Mouse (Mus musculus): ENCODE measurements around the gene Spdl1.

The Spdl1 gene

DNA sequence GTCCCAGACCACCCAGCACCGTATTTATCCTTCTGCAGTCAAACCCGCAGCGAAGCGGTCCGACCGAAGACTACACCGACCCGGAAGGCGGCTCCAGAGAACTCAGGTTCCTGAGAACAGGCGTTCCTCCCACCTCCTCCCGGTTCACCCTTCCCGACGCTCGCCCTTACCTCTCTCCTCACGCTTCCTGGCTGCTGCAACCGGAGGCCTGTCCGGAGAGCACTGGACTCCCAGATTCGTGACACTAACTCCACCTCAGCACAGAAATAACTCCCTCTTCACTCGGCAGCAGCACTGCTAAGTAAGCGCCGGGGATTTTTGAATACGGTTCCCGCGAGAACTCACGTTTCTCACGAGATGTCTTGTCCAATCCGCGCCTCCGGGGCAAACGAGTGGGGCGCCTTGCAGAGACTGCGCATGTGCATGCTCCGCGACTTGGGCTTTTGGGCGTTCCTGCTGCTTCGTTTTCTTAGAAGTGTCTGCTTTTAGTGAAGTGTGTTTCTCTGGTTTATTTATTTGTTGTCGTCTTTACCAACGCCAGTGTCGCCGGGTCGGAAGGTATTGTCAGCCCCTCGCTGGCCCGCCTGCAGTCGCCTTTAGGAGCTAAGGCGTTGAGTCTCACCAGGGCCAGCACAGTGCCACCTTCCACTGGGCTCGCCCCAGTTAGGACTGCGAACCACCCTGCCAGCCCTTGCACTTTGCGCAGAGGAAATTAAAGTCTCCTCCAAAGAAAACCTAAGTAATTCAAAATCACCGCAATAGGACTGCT lies at the start of gene Spdl1:
Gene Spdl1 (minus strand): TSS at position 324 of the 769 bp plus-strand sequence.
- DNase-seq (ENCODE audit: extremely low read depth, low read depth, low spot score): peak; percentile 58

DNA sequence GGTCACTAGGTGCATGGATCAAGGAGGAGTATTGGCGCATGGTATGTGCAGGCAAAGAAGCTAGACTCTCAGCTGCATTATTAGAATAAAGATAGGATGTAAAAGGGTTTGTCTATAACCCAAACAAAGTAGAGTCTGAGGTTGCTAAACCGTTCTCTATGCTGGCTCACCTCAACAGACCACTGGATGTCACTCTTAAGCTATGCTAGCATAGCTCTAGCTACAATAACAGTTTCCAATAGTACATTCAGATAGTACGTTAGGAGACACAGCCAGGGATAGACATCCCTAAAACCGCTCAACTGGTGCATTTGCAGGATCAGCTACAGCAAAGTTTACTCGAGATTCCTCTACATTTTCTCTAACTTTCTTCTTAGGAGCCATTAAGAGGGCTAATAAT lies 48.1 kb upstream of the Spdl1 start:
- no peak for DNase-seq (ENCODE audit: extremely low read depth, low read depth, low spot score)

GRCm38 (mm10) chr11:34879678-34880077 lies 46.2 kb upstream of the Spdl1 start:
- no peak for DNase-seq (ENCODE audit: extremely low read depth, low read depth, low spot score)

- no peak for DNase-seq (ENCODE audit: extremely low read depth, low read depth, low spot score)
Observed at GRCm38 (mm10) chr11:34873861-34874260, 40.4 kb upstream of the Spdl1 start.

- DNase-seq (ENCODE audit: extremely low read depth, low read depth, low spot score): no peak
Observed at GRCm38 (mm10) chr11:34872432-34872831, 39.0 kb upstream of the Spdl1 start.

GRCm38 (mm10) chr11:34871991-34872390 lies 38.5 kb upstream of the Spdl1 start:
- DNase-seq (ENCODE audit: extremely low read depth, low read depth, low spot score): no peak

DNA sequence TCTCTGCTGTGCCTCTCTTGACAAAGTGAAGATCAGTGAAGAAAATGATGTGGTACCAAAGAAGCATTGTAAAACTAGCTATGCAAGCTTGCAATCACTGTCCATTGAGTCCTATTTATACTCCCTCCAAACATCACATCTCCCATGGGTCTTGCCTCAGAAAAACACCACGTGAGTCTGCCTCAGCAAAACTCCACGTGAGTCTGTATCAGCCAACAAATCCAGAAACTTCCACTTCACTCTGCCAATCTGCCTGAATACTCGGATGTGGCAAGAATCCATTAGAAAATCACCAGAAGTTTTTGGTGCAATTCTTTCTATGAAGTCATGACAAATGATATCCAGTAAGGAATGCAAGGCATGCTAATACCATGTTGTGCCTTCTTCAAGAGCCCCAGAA lies 38.0 kb upstream of the Spdl1 start:
- DNase-seq (ENCODE audit: extremely low read depth, low read depth, low spot score): no peak

DNA sequence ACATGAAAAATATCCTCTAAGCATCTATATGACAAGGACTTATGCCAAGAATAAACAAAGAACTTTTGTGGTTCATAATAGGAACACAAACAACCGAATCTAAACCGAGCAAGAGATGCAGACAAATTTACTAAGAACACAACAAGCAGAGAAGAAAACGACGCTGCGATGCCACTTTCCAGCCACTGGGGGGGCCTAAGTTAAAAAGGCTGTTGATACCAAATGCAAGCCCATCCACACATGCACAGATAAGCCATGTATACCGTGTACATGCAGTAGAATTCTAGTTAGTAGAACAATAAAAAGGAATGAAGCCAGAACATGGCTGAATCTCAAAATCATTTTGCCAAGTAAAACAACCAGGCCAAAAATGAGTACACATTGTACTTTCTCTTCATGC lies 35.2 kb upstream of the Spdl1 start:
- DNase-seq (ENCODE audit: extremely low read depth, low read depth, low spot score): no peak

DNA sequence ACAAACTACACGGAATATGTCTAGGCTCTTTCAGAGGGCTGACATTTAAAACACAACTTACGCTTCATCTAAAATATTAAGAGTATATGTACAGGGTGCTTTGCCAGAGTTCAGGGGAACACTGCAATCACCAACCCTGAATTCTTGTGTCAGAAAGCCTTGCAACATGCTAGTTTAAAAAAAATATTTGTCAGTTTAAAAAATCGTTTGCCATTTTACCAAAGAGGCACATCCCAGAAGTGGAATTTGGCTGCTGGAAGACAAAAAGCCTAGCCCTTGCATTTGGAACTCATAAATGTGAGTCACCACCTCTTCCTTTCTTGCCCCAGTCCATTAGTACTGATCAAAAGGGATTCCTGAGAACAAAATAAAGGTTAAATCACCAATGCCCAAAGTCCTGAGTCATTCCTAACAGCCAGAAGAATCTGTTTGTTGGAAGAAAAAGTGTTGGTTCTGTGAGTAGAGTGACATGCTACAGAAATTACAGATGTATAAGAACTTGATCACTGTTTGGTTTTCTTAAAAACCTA lies 32.4 kb upstream of the Spdl1 start:
- DNase-seq (ENCODE audit: extremely low read depth, low read depth, low spot score): no peak

DNA sequence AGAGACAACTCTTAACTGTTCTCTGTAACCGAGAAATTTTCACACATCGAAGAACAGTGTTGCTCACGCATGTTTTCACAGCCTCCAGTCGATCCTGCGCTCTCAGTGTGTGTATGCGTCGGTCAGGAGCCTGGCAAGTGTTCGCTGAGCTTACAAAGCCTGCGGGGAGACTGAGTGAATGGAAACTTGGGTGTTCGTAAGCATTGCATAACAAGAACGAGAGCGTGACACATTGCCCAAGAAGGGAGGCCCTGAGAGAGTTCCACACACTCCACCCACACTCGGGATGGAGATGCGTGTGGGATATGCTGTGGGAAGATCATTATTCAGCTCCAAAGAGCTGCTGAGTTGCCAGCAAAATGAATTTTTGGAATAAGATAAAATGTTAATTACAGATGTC lies 31.7 kb upstream of the Spdl1 start:
- DNase-seq (ENCODE audit: extremely low read depth, low read depth, low spot score): no peak

- DNase-seq (ENCODE audit: extremely low read depth, low read depth, low spot score): no peak
Observed at GRCm38 (mm10) chr11:34856652-34857051, 23.2 kb upstream of the Spdl1 start.

GRCm38 (mm10) chr11:34846268-34846652 lies 12.8 kb upstream of the Spdl1 start:
- no peak for DNase-seq (ENCODE audit: extremely low read depth, low read depth, low spot score)

DNA sequence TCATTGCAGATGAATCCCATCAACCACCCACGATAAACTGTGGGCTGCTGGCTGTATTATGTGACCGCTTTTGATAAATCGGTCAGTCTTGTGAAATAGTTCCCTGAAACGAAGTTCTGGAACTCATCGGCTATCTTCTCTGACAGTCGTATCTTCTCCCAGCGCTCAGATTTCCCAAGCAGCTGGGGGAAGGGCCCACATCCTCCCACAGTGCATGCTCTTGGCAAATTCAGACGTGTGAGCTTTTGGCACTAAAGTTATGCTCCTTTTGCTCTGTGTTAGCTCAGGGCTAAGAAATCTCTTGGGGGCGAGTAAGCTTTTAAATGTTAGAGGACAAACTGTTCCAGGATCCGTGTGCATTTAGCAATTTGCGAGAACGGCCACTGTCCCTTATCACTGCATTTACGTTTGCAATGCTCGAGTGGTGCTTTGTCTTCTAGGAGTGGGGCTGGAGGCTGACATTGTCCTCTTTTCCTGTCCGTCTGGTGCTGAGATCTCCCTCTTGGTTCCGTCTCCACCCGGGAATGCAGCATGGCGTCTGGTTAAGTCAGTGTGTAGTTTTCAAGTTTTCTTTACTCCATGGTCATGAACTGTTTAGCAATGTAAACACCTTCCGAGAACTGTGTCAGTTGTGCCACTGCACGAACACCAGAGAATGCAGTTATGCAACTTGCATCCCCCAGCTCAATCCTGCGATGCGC lies 12.3 kb upstream of the Spdl1 start:
- peak; percentile 77 for DNase-seq (ENCODE audit: extremely low read depth, low read depth, low spot score)

- no peak for DNase-seq (ENCODE audit: extremely low read depth, low read depth, low spot score)
Observed at GRCm38 (mm10) chr11:34843517-34843916, 10.1 kb upstream of the Spdl1 start.

DNA sequence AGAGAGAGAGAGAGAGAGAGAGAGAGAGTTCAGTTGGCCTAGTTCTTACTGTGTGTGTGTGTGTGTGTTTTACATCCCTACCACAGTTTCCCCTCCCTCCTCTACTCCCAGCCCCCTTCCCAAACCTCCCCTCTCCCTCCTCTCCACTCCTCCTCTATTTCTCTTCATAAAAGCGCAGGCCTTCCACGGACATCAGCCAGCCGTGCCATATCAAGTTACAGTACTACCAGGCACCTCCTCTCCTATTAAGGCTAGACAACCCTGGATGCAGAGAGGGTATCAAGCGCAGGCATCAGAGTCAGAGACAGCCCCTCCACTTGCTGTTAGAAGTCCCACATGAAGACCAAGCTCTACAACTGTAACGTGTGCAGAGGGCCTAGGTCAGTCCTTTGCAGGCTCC lies 6.8 kb upstream of the Spdl1 start:
- no peak for DNase-seq (ENCODE audit: extremely low read depth, low read depth, low spot score)

GRCm38 (mm10) chr11:34839051-34839450 lies 5.6 kb upstream of the Spdl1 start:
- no peak for DNase-seq (ENCODE audit: extremely low read depth, low read depth, low spot score)

GRCm38 (mm10) chr11:34836272-34836671 lies 2.8 kb upstream of the Spdl1 start:
- no peak for DNase-seq (ENCODE audit: extremely low read depth, low read depth, low spot score)

DNA sequence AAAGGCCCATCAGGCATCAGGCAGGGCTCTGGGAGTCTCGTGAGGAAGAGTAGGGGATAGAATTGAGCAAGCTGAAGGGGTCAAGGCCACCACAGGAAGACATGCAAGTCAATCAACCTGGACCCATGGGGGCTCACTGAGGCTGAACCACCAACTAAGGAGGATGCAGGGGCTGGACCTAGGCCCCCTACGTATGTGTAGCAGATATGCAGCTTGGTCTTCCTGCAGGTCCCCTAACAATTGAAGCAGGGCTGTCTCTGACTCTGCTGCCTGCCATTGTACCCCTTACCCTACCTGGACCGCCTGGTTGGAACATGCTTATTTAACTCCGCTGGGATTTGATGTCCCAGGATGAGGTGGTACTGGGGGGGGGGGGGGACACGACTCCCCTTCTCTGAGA lies 763 bp downstream of the Spdl1 start:
- no peak for DNase-seq (ENCODE audit: extremely low read depth, low read depth, low spot score)

DNA sequence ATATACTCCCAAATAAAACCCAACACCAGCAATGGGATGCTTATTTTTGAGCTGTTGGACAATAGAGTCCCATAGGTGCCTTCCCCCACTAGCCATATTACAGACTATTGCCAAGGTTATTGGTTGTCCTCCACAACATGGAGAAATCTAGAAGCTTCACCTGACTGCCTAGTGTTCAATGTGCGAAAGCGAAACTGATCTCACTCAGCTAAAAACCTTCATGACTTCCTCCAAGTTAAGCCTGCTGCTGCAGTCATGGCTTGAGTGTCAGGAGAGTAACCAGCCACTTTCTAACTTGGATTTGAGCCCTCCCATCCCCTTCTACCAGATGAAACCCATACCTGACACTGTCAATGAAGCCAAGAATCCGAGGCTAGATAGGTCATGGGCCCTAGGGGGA lies 5.6 kb downstream of the Spdl1 start:
- DNase-seq (ENCODE audit: extremely low read depth, low read depth, low spot score): no peak

GRCm38 (mm10) chr11:34826940-34827339 lies 6.5 kb downstream of the Spdl1 start:
- DNase-seq (ENCODE audit: extremely low read depth, low read depth, low spot score): no peak

GRCm38 (mm10) chr11:34824791-34825190 lies 8.7 kb downstream of the Spdl1 start:
- no peak for DNase-seq (ENCODE audit: extremely low read depth, low read depth, low spot score)

- no peak for DNase-seq (ENCODE audit: extremely low read depth, low read depth, low spot score)
Observed at GRCm38 (mm10) chr11:34814767-34815166, 18.7 kb downstream of the Spdl1 start.
